Mouse (Mus musculus) olfactory bulb, adult 2 months (tissue): Measurements from ENCODE around the gene Mlkl.

Experiments used
- CTCF ChIP-seq: fragments of 200-500 bp; IDR thresholded peaks from 2 replicates; pipeline ENCODE4 v1.5.1; 2012; ENCODE audit warnings: low read depth, mild to moderate bottlenecking, low read length, moderate library complexity; ENCODE audit not compliant: insufficient read depth
- POLR2A ChIP-seq: fragments of 200-500 bp; IDR thresholded peaks from 2 replicates; pipeline ENCODE4 v1.6.1; 2012; ENCODE audit warnings: mild to moderate bottlenecking, low read depth, low read length, moderate library complexity; ENCODE audit not compliant: insufficient read depth

GRCm38 (mm10) chr8:111375192-111375591 lies 37.2 kb upstream of the Mlkl start:
- TF ChIP-seq CTCF (no peak), POLR2A (no peak)
